ENCODE assay signal across 21 mouse cellular contexts in the genomic region with DNA sequence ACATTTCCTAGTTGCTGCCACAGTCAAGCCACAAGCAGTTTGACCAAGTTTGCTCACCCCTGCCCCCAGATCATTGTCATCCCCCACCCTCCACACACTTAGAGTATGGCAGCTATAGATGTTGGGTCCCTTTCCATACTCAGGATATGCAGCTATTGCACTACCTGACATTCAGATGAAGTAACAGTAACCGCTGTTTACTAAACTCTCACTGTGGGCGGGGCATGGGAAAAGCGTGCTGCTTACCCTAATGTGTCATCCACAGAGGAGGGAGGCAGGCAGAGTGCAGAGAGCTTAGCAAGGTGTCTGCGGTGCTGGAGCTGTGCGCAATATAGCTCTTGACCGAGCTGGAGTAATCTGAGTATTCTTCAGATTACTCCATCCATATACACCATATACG. TPM values are rescaled to one million over a fixed set of nuclear protein-coding genes. Genes with fewer than 3 reads are reported as not detected.
A peak's percentile ranks its signal among the peaks of the same experiment; 100 is the strongest.
DNase-seq lines count a peak whose midpoint lies in the region; ATAC-seq and TF ChIP-seq lines count a peak whose summit lies in the region.
"Had no signal": no experiment of that assay in that cellular context is flagged by ENCODE, and none has a peak within 500 bp of the region (broad histone marks: within the 10 kb centered on the region; RNA-seq: fewer than 3 reads in every experiment).

No protein-coding gene starts in this region.

- dilution Hi-C loops in CH12.LX (cut with MboI; ENCODE audit: extremely low pct_ligation_motif_present, extremely low pct_unique_long_range_greater_than_20kb, low sequenced_read_pairs), result no loop called here

- peaks cover 11% of the 10 kb centered on the region for H3K4me1 ChIP-seq in midbrain, embryonic 11.5 days (ENCODE audit: control insufficient read depth, insufficient read depth, low read length)
- H3K4me1 ChIP-seq in midbrain, embryonic 13.5 days (replicated peaks), result peaks cover 22% of the 10 kb centered on the region
- peaks cover 5 to 45% of the 10 kb centered on the region in 2 experiments for H3K4me1 ChIP-seq in CH12.LX (ENCODE audit: control insufficient read depth in 1 of 2, insufficient read depth in 2 of 2)
- H3K4me1 ChIP-seq in forebrain, embryonic 13.5 days, result peaks cover 22% of the 10 kb centered on the region

- H3K36me3 ChIP-seq in midbrain, embryonic 11.5 days (ENCODE audit: control insufficient read depth, insufficient read depth, low read length), result no peaks in the 10 kb centered on the region
- no peaks in the 10 kb centered on the region for H3K36me3 ChIP-seq in midbrain, embryonic 13.5 days
- peaks cover 0 to 3% of the 10 kb centered on the region in 2 experiments for H3K36me3 ChIP-seq in CH12.LX (replicated peaks in 1 of 2; ENCODE audit: control insufficient read depth in 1 of 2, insufficient read depth in 1 of 2, low read length in 1 of 2)
- no peaks in the 10 kb centered on the region for H3K36me3 ChIP-seq in forebrain, embryonic 13.5 days (ENCODE audit: poor library complexity, severe bottlenecking)
- H3K36me3 ChIP-seq: heart, embryonic 13.5 days had no signal

- no peak for TF ChIP-seq CTCF in CH12.LX (conservative IDR thresholded peaks at IDR 0.05 in 1 of 2, IDR thresholded peaks at IDR 0.05 in 1 of 2; ENCODE audit: low read depth in 2 of 2, low read length in 2 of 2)

- no peaks in the 10 kb centered on the region for H3K27me3 ChIP-seq in midbrain, embryonic 11.5 days (ENCODE audit: control insufficient read depth, insufficient read depth, low read length)
- no peaks in the 10 kb centered on the region for H3K27me3 ChIP-seq in midbrain, embryonic 13.5 days
- H3K27me3 ChIP-seq in CH12.LX (replicated peaks), result no peaks in the 10 kb centered on the region
- H3K27me3 ChIP-seq in forebrain, embryonic 13.5 days, result no peaks in the 10 kb centered on the region
- H3K27me3 ChIP-seq: heart, embryonic 13.5 days had no signal

- 94% methylated on average over 7 of the region's 7 CpGs for WGBS in midbrain, embryonic 11.5 days
- 93% methylated on average over 7 of the region's 7 CpGs for WGBS in midbrain, embryonic 13.5 days
- 98% methylated on average over 7 of the region's 7 CpGs for WGBS in forebrain, embryonic 13.5 days

- H3K4me2 ChIP-seq in midbrain, embryonic 11.5 days, result no peak overlapping the region
- H3K4me2 ChIP-seq in midbrain, embryonic 13.5 days (replicated peaks), result no peak overlapping the region
- H3K4me2 ChIP-seq in CH12.LX (ENCODE audit: insufficient read depth, low read depth, poor library complexity, severe bottlenecking), result no peak overlapping the region
- no peak overlapping the region for H3K4me2 ChIP-seq in forebrain, embryonic 13.5 days
- H3K4me2 ChIP-seq: heart, embryonic 13.5 days; liver, embryonic 11.5 days had no signal

- peaks cover 50% of the 10 kb centered on the region for H3K79me2 ChIP-seq in CH12.LX (replicated peaks; ENCODE audit: control insufficient read depth, extremely low read depth, insufficient read depth, poor library complexity, severe bottlenecking)

- in situ Hi-C loops in CH12.LX (cut with MboI; ENCODE audit: low pct_ligation_motif_present, low pct_unique_long_range_greater_than_20kb, low sequenced_read_pairs), result loop anchor here (10.0 kb wide), 1 partner anchor 61 kb away; no protein-coding TSS in a partner anchor

- no peak for TF ChIP-seq POLR2A in CH12.LX (IDR thresholded peaks at IDR 0.05; ENCODE audit: low read depth, low read length)

- H3K9ac ChIP-seq in midbrain, embryonic 11.5 days (ENCODE audit: low read length), result no peak overlapping the region
- no peak overlapping the region for H3K9ac ChIP-seq in midbrain, embryonic 13.5 days (replicated peaks)
- H3K9ac ChIP-seq in CH12.LX (ENCODE audit: insufficient read depth, low read depth), result no peak overlapping the region
- H3K9ac ChIP-seq in forebrain, embryonic 13.5 days, result no peak overlapping the region
- H3K9ac ChIP-seq: heart, embryonic 13.5 days had no signal

- no peak for ATAC-seq in midbrain, embryonic 11.5 days (ENCODE audit: low FRiP score)
- no peak for ATAC-seq in midbrain, embryonic 13.5 days
- peak; percentile 38 to 55; a peak in 2 of 4 replicates for ATAC-seq in hematopoietic stem cell, adult 5-6 weeks (replicated peaks in 1 of 2; ENCODE audit: insufficient read depth in 1 of 2, low FRiP score in 2 of 2, low TSS enrichment in 1 of 2, low read depth in 1 of 2, poor library complexity in 2 of 2, severe bottlenecking in 2 of 2)
- no peak for ATAC-seq in forebrain, embryonic 13.5 days
- ATAC-seq: hindbrain, embryonic 16.5 days had no signal

- no peaks in the 10 kb centered on the region for H3K9me3 ChIP-seq in midbrain, embryonic 11.5 days (ENCODE audit: control insufficient read depth, low read length)
- no peaks in the 10 kb centered on the region for H3K9me3 ChIP-seq in midbrain, embryonic 13.5 days
- no peaks in the 10 kb centered on the region for H3K9me3 ChIP-seq in CH12.LX (replicated peaks; ENCODE audit: low read length)
- H3K9me3 ChIP-seq in forebrain, embryonic 13.5 days (replicated peaks), result no peaks in the 10 kb centered on the region
- H3K9me3 ChIP-seq: heart, embryonic 13.5 days had no signal

- TF ChIP-seq EP300 in CH12.LX (IDR thresholded peaks at IDR 0.05; ENCODE audit: low read length), result no peak

- TF ChIP-seq RAD21 in CH12.LX (IDR thresholded peaks at IDR 0.05; ENCODE audit: low read depth, low read length), result no peak

- peak; percentile 37 for DNase-seq in midbrain, embryonic 11.5 days (ENCODE audit: low spot score, missing footprints)
- DNase-seq in CH12.LX (ENCODE audit: extremely low read depth), result no peak
- peak; percentile 39 for DNase-seq in naive thymus-derived CD4-positive, alpha-beta T cell, adult 2 months (ENCODE audit: low read depth)
- no peak for DNase-seq in layer of hippocampus, adult 9-11 months
- no peak for DNase-seq in layer of hippocampus, adult 11-12 months (ENCODE audit: low spot score)
- DNase-seq: cerebellum, adult 11-12 months; cerebellum, postnatal 14 days; embryo, embryonic 11 days; heart, adult 18-20 months; kidney, adult 11 months; lung, adult 18-20 months; midbrain, embryonic 14.5 days; retina, postnatal 1 day; right cerebral cortex, postnatal 4 days had no signal

- no peak overlapping the region for H3K27ac ChIP-seq in midbrain, embryonic 11.5 days (ENCODE audit: low read depth, low read length)
- no peak overlapping the region for H3K27ac ChIP-seq in midbrain, embryonic 13.5 days
- no peak overlapping the region for H3K27ac ChIP-seq in CH12.LX (ENCODE audit: insufficient read depth, low read depth)
- no peak overlapping the region for H3K27ac ChIP-seq in forebrain, embryonic 13.5 days
- H3K27ac ChIP-seq: heart, embryonic 13.5 days; kidney, postnatal 0 days had no signal

- H3K4me3 ChIP-seq in midbrain, embryonic 11.5 days (ENCODE audit: low read depth, low read length), result no peak overlapping the region
- no peak overlapping the region for H3K4me3 ChIP-seq in midbrain, embryonic 13.5 days (replicated peaks)
- no peak overlapping the region for H3K4me3 ChIP-seq in CH12.LX (replicated peaks in 1 of 3; ENCODE audit: low read depth in 2 of 3, low read length in 2 of 3, poor library complexity in 1 of 3)
- no peak overlapping the region for H3K4me3 ChIP-seq in forebrain, embryonic 13.5 days
- H3K4me3 ChIP-seq: heart, embryonic 13.5 days had no signal

TF ChIP-seq in CH12.LX, 34 proteins besides CTCF, POLR2A, EP300 and RAD21:
- TF ChIP-seq TCF12 (IDR thresholded peaks at IDR 0.05; ENCODE audit: low read depth, low read length), result no peak
- no peak for TF ChIP-seq IRF4 (IDR thresholded peaks at IDR 0.05; ENCODE audit: low read depth, low read length)
- no peak for TF ChIP-seq RCOR1 (conservative IDR thresholded peaks at IDR 0.05; ENCODE audit: low read depth, low read length)
- TF ChIP-seq SIN3A (IDR thresholded peaks at IDR 0.05; ENCODE audit: low read length), result 0 out of 2 replicates have a peak, but pooled peaks have one; percentile 7
- TF ChIP-seq ELF1 (IDR thresholded peaks at IDR 0.05; ENCODE audit: low read depth, low read length), result no peak
- TF ChIP-seq MXI1 (IDR thresholded peaks at IDR 0.05; ENCODE audit: low read depth, low read length), result no peak
- no peak for TF ChIP-seq CHD1 (IDR thresholded peaks at IDR 0.05; ENCODE audit: low read depth, low read length)
TF ChIP-seq in CH12.LX: peak in this region for 1.

RNA-seq across cellular contexts. Expression of a gene that starts 4.2 kb away (rescaled TPM):
- 6.1 and 6.5 TPM in 2 replicates for polyA plus RNA-seq in midbrain, embryonic 11.5 days (2014; fragmentation: Nextera tagmentation; extraction: Ambion mirVana)
- 7.5 and 8.0 TPM in 2 replicates for polyA plus RNA-seq in midbrain, embryonic 13.5 days (2015; fragmentation: Nextera tagmentation; extraction: Ambion mirVana)
- total RNA-seq in CH12.LX (2012; rRNA removed) (11.7 and 16.6 TPM in 2 replicates), CH12.LX (2014; rRNA removed) (12.7 and 12.9 TPM in 2 replicates)
- polyA plus RNA-seq in CH12.LX (2012; ENCODE audit: insufficient read length, low read depth), result 9.0 and 9.3 TPM in 2 replicates
- 38.9 and 43.5 TPM in 2 replicates for total RNA-seq in hematopoietic stem cell, adult 5-6 weeks (2017)
- 5.7 and 7.3 TPM in 2 replicates for polyA plus RNA-seq in forebrain, embryonic 13.5 days (2015; fragmentation: Nextera tagmentation; extraction: Ambion mirVana)

Comparison
In these comparisons a context has a peak if more than half of its experiments do, and no peak if none do; other contexts are left out.
1. ATAC-seq: peak in hematopoietic stem cell, adult 5-6 weeks (2 of 2); none in midbrain, embryonic 11.5 days (single experiment), midbrain, embryonic 13.5 days (single experiment) and forebrain, embryonic 13.5 days (single experiment).
2. DNase-seq: peak in midbrain, embryonic 11.5 days (single experiment) and naive thymus-derived CD4-positive, alpha-beta T cell, adult 2 months (single experiment); none in CH12.LX (single experiment), layer of hippocampus, adult 9-11 months (single experiment) and layer of hippocampus, adult 11-12 months (single experiment).